Mouse (Mus musculus) hindbrain, embryonic 16.5 days (tissue): ENCODE measurements around the gene Actn4. TPM values are rescaled to one million over a fixed set of nuclear protein-coding genes. Genes with fewer than 3 reads are reported as not detected.

Source experiments
- ATAC-seq: fragments of 200-750 bp; cut with Nextera tagmentation; 2 replicates; pipeline ENCODE4 v1.8.0; 2017; ENCODE audit warnings: moderate TSS enrichment, moderate library complexity
- H3K27ac ChIP-seq: fragments of 300-500 bp; sonication (generic); 2 replicates; pipeline ENCODE4 v1.5.1; 2014; ENCODE audit warnings: low read depth, mild to moderate bottlenecking, control low read depth, low read length, moderate library complexity
- H3K27me3 ChIP-seq: fragments of 300-500 bp; sonication (generic); replicated peaks from 2 replicates; pipeline ENCODE4 v1.6.1; 2014; ENCODE audit warnings: low read length; ENCODE audit not compliant: control insufficient read depth, insufficient read depth
- H3K36me3 ChIP-seq: fragments of 300-500 bp; sonication (generic); 2 replicates; pipeline ENCODE4 v1.6.1; 2014; ENCODE audit warnings: mild to moderate bottlenecking, low read length, moderate library complexity, mixed read lengths; ENCODE audit not compliant: control insufficient read depth, insufficient read depth
- H3K4me1 ChIP-seq: fragments of 300-500 bp; sonication (generic); 2 replicates; pipeline ENCODE4 v1.6.1; 2014; ENCODE audit warnings: low read depth, low read length; ENCODE audit not compliant: control insufficient read depth, insufficient read depth
- H3K4me2 ChIP-seq: fragments of 300-500 bp; sonication (generic); 2 replicates; pipeline ENCODE4 v1.6.1; 2014; ENCODE audit warnings: mild to moderate bottlenecking, low read length, control low read depth, moderate library complexity
- H3K4me3 ChIP-seq: fragments of 300-500 bp; sonication (generic); 2 replicates; pipeline ENCODE4 v1.5.1; 2014; ENCODE audit warnings: mild to moderate bottlenecking, low read length, control low read depth, moderate library complexity
- H3K9ac ChIP-seq: fragments of 300-500 bp; sonication (generic); 2 replicates; pipeline ENCODE4 v1.6.1; 2014; ENCODE audit warnings: low read depth, mild to moderate bottlenecking, control low read depth, low read length, moderate library complexity
- H3K9me3 ChIP-seq: fragments of 300-500 bp; sonication (generic); 2 replicates; pipeline ENCODE4 v1.6.1; 2014; ENCODE audit warnings: mild to moderate bottlenecking, low read length, moderate library complexity; ENCODE audit not compliant: control insufficient read depth
- WGBS: fragments of 180-500 bp; shearing (Covaris S2); extraction: QIAGEN DNeasy Blood & Tissue Kit; methylation state at CpG from one replicate; pipeline ENCODE4 v1.1.7; 2014; 5-methylcytosine and 5-hydroxymethylcytosine counted together
- polyA plus RNA-seq: library from polyadenylated mRNA; unstranded; fragments of >200 nt; fragmentation: Nextera tagmentation; extraction: Ambion mirVana; gene quantifications from 2 replicates; pipeline ENCODE4 v1.2.1, GENCODE M21; 2015

The Actn4 gene
- polyA plus RNA-seq, 1 experiment from 2014 or later: 146 TPM

- WGBS: 79% methylated on average over 3 of the region's 3 CpGs
- no peak for ATAC-seq
These were observed 1.3 kb upstream of the Actn4 start for GRCm38 (mm10) chr7:28963399-28963923.

GRCm38 (mm10) chr7:28961584-28961926 is 585 bp downstream of the Actn4 start:
- peak overlapping the region; percentile 89 for H3K4me3 ChIP-seq
- no peak for ATAC-seq
- H3K27me3 ChIP-seq: no peaks in the 10 kb centered on the region
- no peaks in the 10 kb centered on the region for H3K9me3 ChIP-seq
- peaks cover 26% of the 10 kb centered on the region for H3K4me1 ChIP-seq
- H3K9ac ChIP-seq: peak overlapping the region; percentile 90
- H3K27ac ChIP-seq: peak overlapping the region; percentile 88
- H3K4me2 ChIP-seq: peak overlapping the region; percentile 66
- no peaks in the 10 kb centered on the region for H3K36me3 ChIP-seq
- WGBS: under 1% methylated on average over 7 of the region's 7 CpGs

More at GRCm38 (mm10) chr7:28963399-28963923, 1.3 kb upstream of the Actn4 start:
- H3K4me1 ChIP-seq: peaks cover 26% of the 10 kb centered on the region
- H3K27me3 ChIP-seq: no peaks in the 10 kb centered on the region
- H3K4me2 ChIP-seq: no peak overlapping the region
- H3K27ac ChIP-seq: no peak overlapping the region
- no peak overlapping the region for H3K9ac ChIP-seq
- H3K4me3 ChIP-seq: no peak overlapping the region
- H3K36me3 ChIP-seq: no peaks in the 10 kb centered on the region
- H3K9me3 ChIP-seq: no peaks in the 10 kb centered on the region

- H3K27me3 ChIP-seq: no peaks in the 10 kb centered on the region
- H3K4me1 ChIP-seq: peaks cover 26% of the 10 kb centered on the region
- H3K4me2 ChIP-seq: peak overlapping the region; percentile 66
- WGBS: 37% methylated on average over 9 of the region's 9 CpGs
- H3K36me3 ChIP-seq: no peaks in the 10 kb centered on the region
- peak overlapping the region; percentile 90 for H3K9ac ChIP-seq
- no peak for ATAC-seq
- no peaks in the 10 kb centered on the region for H3K9me3 ChIP-seq
- H3K27ac ChIP-seq: no peak overlapping the region
- peak overlapping the region; percentile 89 for H3K4me3 ChIP-seq
These were observed 1.6 kb downstream of the Actn4 start for GRCm38 (mm10) chr7:28960354-28961046.

DNA sequence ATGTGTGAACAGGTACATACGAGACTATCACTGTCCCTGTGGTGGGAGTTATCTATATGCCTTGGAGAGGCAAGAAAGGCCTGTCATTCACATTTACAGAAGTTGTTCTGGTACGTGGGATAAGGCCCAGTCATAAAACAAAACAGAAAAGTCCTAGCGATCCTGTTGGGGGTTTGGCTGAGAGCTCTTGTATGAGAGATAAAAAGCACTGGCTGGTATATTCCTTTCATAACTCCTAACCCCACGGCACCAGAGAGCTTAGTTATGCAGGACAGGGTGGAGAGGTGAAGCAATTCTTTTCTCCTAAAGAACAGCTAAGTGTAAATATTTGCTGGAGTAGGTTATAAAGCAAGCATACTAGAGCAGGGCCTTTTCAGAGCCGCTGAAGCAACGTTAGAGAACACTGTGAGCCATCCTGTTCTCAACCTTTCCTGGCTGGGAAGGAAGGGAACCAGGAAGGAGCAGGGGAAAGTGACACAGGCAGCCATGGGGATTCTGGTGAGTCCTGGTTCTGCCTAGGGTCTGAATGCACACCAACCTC is 2.6 kb downstream of the Actn4 start:
- WGBS: 40% methylated on average over 6 of the region's 6 CpGs
- H3K4me3 ChIP-seq: no peak overlapping the region
- no peak for ATAC-seq
- peak overlapping the region; percentile 66 for H3K4me2 ChIP-seq
- no peak overlapping the region; the same call in 1 of the 2 replicates for H3K9ac ChIP-seq
- no peaks in the 10 kb centered on the region for H3K27me3 ChIP-seq
- H3K9me3 ChIP-seq: no peaks in the 10 kb centered on the region
- peaks cover 26% of the 10 kb centered on the region for H3K4me1 ChIP-seq
- no peaks in the 10 kb centered on the region for H3K36me3 ChIP-seq
- no peak overlapping the region for H3K27ac ChIP-seq

DNA sequence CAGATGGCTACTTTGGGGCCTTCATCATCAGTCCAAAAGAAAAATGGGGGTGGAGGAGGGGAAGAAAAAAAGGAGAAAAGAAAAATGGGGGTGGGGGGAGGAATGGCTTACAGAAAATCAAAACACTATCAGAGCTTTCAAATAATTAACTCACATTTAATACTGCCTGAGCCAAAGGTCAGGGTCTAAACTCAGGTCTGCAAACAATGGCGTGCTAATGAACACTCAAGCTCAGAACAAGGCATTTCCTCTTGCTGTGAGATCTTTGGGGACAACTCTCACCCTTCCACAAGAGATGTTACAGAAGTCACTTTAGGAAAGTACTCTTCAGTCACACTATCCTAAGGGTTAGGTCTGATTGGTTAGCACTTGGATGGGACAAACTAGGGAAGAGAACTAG is 3.4 kb downstream of the Actn4 start:
- no peak overlapping the region for H3K4me3 ChIP-seq
- no peak overlapping the region for H3K4me2 ChIP-seq
- H3K4me1 ChIP-seq: peaks cover 27% of the 10 kb centered on the region
- H3K9me3 ChIP-seq: no peaks in the 10 kb centered on the region
- no peak overlapping the region for H3K9ac ChIP-seq
- no peak for ATAC-seq
- WGBS: 65% methylated on average over 1 of the region's 1 CpGs
- H3K27me3 ChIP-seq: no peaks in the 10 kb centered on the region
- H3K36me3 ChIP-seq: no peaks in the 10 kb centered on the region
- H3K27ac ChIP-seq: no peak overlapping the region

- no peak for ATAC-seq
- no peaks in the 10 kb centered on the region for H3K27me3 ChIP-seq
- H3K36me3 ChIP-seq: no peaks in the 10 kb centered on the region
- no peaks in the 10 kb centered on the region for H3K9me3 ChIP-seq
- peaks cover 33% of the 10 kb centered on the region for H3K4me1 ChIP-seq
- WGBS: 75% methylated on average over 1 of the region's 1 CpGs
- H3K27ac ChIP-seq: no peak overlapping the region
- no peak overlapping the region for H3K4me2 ChIP-seq
- H3K9ac ChIP-seq: no peak overlapping the region
- no peak overlapping the region for H3K4me3 ChIP-seq
These were observed 4.0 kb downstream of the Actn4 start for GRCm38 (mm10) chr7:28957997-28958725.

DNA sequence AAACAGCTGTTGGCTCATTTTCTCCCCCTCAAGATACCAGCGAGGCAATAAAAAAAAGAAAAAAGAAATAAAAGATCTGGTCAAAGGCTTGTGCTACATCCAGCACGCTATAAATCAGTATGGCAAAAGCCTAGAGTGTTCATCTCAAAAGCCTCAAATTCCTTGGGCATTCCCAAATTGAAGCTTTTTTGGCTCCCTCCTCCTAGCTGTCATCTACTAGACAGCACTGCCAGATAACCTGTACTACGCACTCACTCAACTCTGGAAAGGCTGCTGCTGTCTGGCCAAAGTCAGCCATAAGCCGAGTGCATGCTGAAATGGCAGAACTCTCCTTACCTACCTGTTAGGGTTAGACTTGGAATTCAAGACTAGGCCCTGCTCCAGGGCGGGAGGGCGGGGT is 4.9 kb downstream of the Actn4 start:
- H3K4me1 ChIP-seq: peaks cover 33% of the 10 kb centered on the region
- WGBS: 73% methylated on average over 6 of the region's 6 CpGs

DNA sequence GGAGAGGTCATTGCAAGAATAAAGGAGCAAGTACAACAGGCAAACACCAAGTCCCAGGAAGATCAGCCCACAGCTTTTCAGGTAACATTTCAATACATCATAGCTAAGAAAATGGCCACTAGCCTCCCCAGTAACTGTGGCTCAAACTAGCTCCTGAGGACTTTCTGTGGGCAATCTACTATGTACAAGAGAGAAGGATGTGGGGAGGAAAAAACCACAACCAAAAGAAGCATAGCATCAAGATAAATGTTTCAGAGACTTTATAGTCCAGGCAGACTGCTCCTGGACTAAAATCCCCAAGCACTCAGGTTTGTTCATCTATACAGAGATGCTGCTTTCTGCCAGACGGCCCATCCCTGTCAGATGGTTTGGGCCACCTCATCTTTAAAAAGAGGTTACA is 5.9 kb downstream of the Actn4 start:
- Histone ChIP-seq H3K36me3 (no peaks in the 10 kb centered on the region), H3K9me3 (no peaks in the 10 kb centered on the region), H3K9ac (no peak overlapping the region), H3K4me1 (peaks cover 32% of the 10 kb centered on the region), H3K4me2 (no peak overlapping the region), H3K27ac (no peak overlapping the region), H3K27me3 (no peaks in the 10 kb centered on the region), H3K4me3 (no peak overlapping the region)
- WGBS: 77% methylated on average over 1 of the region's 1 CpGs
- no peak for ATAC-seq

More for the DNA sequence above, 4.9 kb downstream of the Actn4 start:
- H3K36me3 ChIP-seq: no peaks in the 10 kb centered on the region
- H3K4me2 ChIP-seq: no peak overlapping the region
- no peaks in the 10 kb centered on the region for H3K27me3 ChIP-seq
- no peak overlapping the region for H3K4me3 ChIP-seq
- H3K27ac ChIP-seq: no peak overlapping the region
- no peak overlapping the region for H3K9ac ChIP-seq
- no peaks in the 10 kb centered on the region for H3K9me3 ChIP-seq
- no peak for ATAC-seq

DNA sequence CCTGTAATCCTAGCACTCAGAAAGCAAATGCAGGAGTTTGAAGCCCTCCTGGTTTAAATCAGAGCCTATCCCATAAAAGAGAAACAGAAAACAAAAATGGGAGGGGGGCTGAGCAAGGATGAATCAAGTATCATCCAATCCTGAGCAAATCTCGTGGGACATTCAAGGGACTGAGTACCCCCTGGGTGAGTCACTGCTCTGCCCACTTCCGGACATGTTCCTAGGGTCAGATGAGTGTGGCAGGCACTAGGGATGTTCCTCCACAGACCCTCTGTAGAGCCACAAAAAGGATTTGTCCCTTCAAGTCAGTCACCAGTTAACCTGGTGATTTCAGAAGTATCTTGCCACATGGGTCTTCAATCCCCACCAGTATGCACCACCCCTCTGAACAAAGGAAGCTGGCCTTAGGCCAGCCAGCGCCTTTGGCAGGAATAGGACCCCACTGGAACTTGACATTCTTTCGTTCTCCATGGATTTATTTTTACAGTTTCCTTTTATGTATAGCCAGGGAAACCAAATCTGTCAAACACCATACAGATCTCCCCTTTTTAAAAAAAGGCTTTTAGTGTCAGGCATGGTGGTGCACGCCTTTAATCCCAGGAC is 6.7 kb downstream of the Actn4 start:
- H3K27ac ChIP-seq: no peak overlapping the region
- H3K9ac ChIP-seq: no peak overlapping the region
- no peak overlapping the region for H3K4me3 ChIP-seq
- 49% methylated on average over 5 of the region's 5 CpGs for WGBS
- ATAC-seq: no peak
- no peaks in the 10 kb centered on the region for H3K27me3 ChIP-seq
- no peak overlapping the region for H3K4me2 ChIP-seq
- no peaks in the 10 kb centered on the region for H3K9me3 ChIP-seq
- no peaks in the 10 kb centered on the region for H3K36me3 ChIP-seq
- H3K4me1 ChIP-seq: peaks cover 23% of the 10 kb centered on the region
